Mouse (Mus musculus) limb, embryonic 14.5 days (tissue): ENCODE results near the gene Gm43518. TPM values are rescaled to one million over a fixed set of nuclear protein-coding genes. Genes with fewer than 3 reads are reported as not detected.

Source experiments
- ATAC-seq: fragments of 200-750 bp; cut with Nextera tagmentation; 2 replicates; pipeline ENCODE4 v1.8.0; 2017; ENCODE audit warnings: low read depth, moderate number of reproducible peaks, moderate TSS enrichment; ENCODE audit not compliant: low FRiP score
- DNase-seq: peaks from one replicate; pipeline ENCODE4 v3.0.0-alpha.2; 2015; ENCODE audit warnings: low spot score
- H3K27ac ChIP-seq: fragments of 300-500 bp; sonication (generic); replicated peaks from 2 replicates; pipeline ENCODE4 v1.5.1; 2014; ENCODE audit warnings: low read depth, mild to moderate bottlenecking, low read length, moderate library complexity, mixed read lengths
- H3K27me3 ChIP-seq: fragments of 300-500 bp; sonication (generic); 2 replicates; pipeline ENCODE4 v1.6.1; 2014; ENCODE audit warnings: low read length, mixed read lengths; ENCODE audit not compliant: control insufficient read depth, insufficient read depth
- H3K36me3 ChIP-seq: fragments of 300-500 bp; sonication (generic); 2 replicates; pipeline ENCODE4 v1.6.1; 2014; ENCODE audit warnings: mild to moderate bottlenecking, low read length, moderate library complexity, mixed read lengths; ENCODE audit not compliant: control insufficient read depth, insufficient read depth
- H3K4me1 ChIP-seq: fragments of 300-500 bp; sonication (generic); 2 replicates; pipeline ENCODE4 v1.6.1; 2014; ENCODE audit warnings: antibody characterized with exemption, low read length, mixed read lengths; ENCODE audit not compliant: control insufficient read depth, insufficient read depth
- H3K4me2 ChIP-seq: fragments of 300-500 bp; sonication (generic); replicated peaks from 2 replicates; pipeline ENCODE4 v1.6.1; 2014; ENCODE audit warnings: low read depth, mild to moderate bottlenecking, low read length, moderate library complexity; ENCODE audit not compliant: severe bottlenecking
- H3K4me3 ChIP-seq: fragments of 300-500 bp; sonication (generic); replicated peaks from 2 replicates; pipeline ENCODE4 v1.5.1; 2014; ENCODE audit warnings: low read length
- H3K9ac ChIP-seq: fragments of 300-500 bp; sonication (generic); 2 replicates; pipeline ENCODE4 v1.6.1; 2014; ENCODE audit warnings: mild to moderate bottlenecking, low read depth, low read length, moderate library complexity; ENCODE audit not compliant: severe bottlenecking
- H3K9me3 ChIP-seq: fragments of 300-500 bp; sonication (generic); 2 replicates; pipeline ENCODE4 v1.6.1; 2016; ENCODE audit warnings: low read length; ENCODE audit not compliant: control insufficient read depth
- POLR2A ChIP-seq: fragments of 200-500 bp; IDR thresholded peaks from 2 replicates; pipeline ENCODE4 v1.8.0; 2012; ENCODE audit warnings: inconsistent platforms, mild to moderate bottlenecking, moderate library complexity, borderline replicate concordance; ENCODE audit not compliant: insufficient read depth, insufficient read length; ENCODE audit errors: extremely low read depth
- WGBS: fragments of 180-500 bp; shearing (Covaris S2); extraction: QIAGEN DNeasy Blood & Tissue Kit; methylation state at CpG from one replicate; pipeline ENCODE4 v1.1.7; 2014; 5-methylcytosine and 5-hydroxymethylcytosine counted together
- polyA plus RNA-seq, 2 experiments: library from polyadenylated mRNA; depleted of rRNA in 1 of 2; stranded (reverse) in 1 of 2; unstranded in 1 of 2; fragments of >200 nt; fragmentation: Nextera tagmentation in 1 of 2; extraction: Ambion mirVana in 1 of 2; gene quantifications; 2 replicates each; pipeline versions ENCODE4 v1.2.1 to v1.2.3; 2012 to 2014

Gene Gm43518
- polyA plus RNA-seq, 2 experiments = 2.1 to 2.2 TPM

DNA sequence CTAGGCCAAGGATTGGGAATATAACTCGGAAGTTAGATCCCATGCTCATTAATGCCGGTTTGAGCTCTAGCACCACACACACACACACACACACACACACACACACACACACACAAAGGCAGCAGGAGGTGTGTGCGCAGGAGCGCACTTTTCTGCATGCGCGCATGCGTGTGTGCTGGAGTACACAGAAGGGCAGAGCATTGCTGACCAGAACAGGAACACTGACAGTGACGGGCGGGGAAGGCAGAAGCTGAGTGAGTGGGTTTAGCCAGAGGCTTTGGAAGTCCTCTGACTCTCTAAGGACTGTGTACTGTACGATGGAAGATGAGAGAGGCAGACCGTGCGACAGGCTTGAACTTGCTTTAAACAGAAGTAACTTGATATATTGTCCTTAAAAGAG lies 6.3 kb downstream of the Gm43518 start:
- Histone ChIP-seq H3K9me3 (no peaks in the 10 kb centered on the region), H3K4me3 (no peak overlapping the region), H3K27me3 (no peaks in the 10 kb centered on the region), H3K4me1 (no peaks in the 10 kb centered on the region), H3K9ac (no peak overlapping the region), H3K27ac (no peak overlapping the region), H3K4me2 (no peak overlapping the region), H3K36me3 (0 out of 2 replicates have a peak, but pooled peaks cover 4% of the 10 kb centered on the region)
- 84% methylated on average over 12 of the region's 12 CpGs for WGBS
- DNase-seq (no peak), ATAC-seq (no peak)
- TF ChIP-seq POLR2A = no peak

- H3K9me3 ChIP-seq = no peaks in the 10 kb centered on the region
- ATAC-seq (no peak), DNase-seq (no peak)
- no peak overlapping the region for H3K4me2 ChIP-seq
- no peak overlapping the region for H3K4me3 ChIP-seq
- no peak for TF ChIP-seq POLR2A
- H3K27ac ChIP-seq = no peak overlapping the region
- H3K9ac ChIP-seq = 0 out of 2 replicates have a peak overlapping the region, but pooled peaks have one; percentile 0
- no peaks in the 10 kb centered on the region for H3K27me3 ChIP-seq
- H3K4me1 ChIP-seq = no peaks in the 10 kb centered on the region
- 0 out of 2 replicates have a peak, but pooled peaks cover under 1% of the 10 kb centered on the region for H3K36me3 ChIP-seq
- 39% methylated on average over 18 of the region's 18 CpGs for WGBS
Measured at GRCm38 (mm10) chr5:123933957-123934591, 6.9 kb downstream of the Gm43518 start.

GRCm38 (mm10) chr5:123935931-123936330 lies 8.7 kb downstream of the Gm43518 start:
- Histone ChIP-seq H3K9ac (no peak overlapping the region), H3K27me3 (no peaks in the 10 kb centered on the region), H3K36me3 (no peaks in the 10 kb centered on the region), H3K27ac (no peak overlapping the region), H3K4me2 (no peak overlapping the region), H3K4me1 (no peaks in the 10 kb centered on the region), H3K4me3 (no peak overlapping the region), H3K9me3 (no peaks in the 10 kb centered on the region)
- no peak for TF ChIP-seq POLR2A
- DNase-seq (no peak), ATAC-seq (no peak)
- 84% methylated on average over 5 of the region's 5 CpGs for WGBS

DNA sequence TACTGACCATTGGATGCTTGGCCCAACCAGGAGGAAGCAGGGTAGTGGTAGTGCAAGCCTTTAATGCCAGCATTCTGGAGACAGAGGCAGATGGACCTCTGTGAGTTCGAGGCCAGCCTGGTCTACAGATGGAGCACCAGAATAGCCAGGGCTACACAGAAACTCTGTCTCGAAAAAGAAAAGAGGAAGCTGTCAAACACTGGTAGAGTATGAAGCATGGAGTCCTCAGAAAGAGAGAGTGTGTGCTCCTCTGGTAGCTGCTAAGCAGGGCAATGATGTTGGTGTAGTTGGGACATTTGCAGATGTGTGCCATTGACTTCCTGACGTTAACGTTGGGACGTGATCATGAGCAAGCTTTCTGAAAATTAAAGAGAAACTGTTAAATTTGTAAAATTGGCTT lies 11.3 kb downstream of the Gm43518 start:
- Histone ChIP-seq H3K9me3 (no peaks in the 10 kb centered on the region), H3K27me3 (no peaks in the 10 kb centered on the region), H3K4me3 (no peak overlapping the region), H3K27ac (no peak overlapping the region), H3K4me1 (no peaks in the 10 kb centered on the region), H3K36me3 (no peaks in the 10 kb centered on the region), H3K9ac (no peak overlapping the region), H3K4me2 (no peak overlapping the region)
- WGBS = 85% methylated on average over 5 of the region's 5 CpGs
- no peak for DNase-seq
- no peak for TF ChIP-seq POLR2A
- ATAC-seq = no peak

DNA sequence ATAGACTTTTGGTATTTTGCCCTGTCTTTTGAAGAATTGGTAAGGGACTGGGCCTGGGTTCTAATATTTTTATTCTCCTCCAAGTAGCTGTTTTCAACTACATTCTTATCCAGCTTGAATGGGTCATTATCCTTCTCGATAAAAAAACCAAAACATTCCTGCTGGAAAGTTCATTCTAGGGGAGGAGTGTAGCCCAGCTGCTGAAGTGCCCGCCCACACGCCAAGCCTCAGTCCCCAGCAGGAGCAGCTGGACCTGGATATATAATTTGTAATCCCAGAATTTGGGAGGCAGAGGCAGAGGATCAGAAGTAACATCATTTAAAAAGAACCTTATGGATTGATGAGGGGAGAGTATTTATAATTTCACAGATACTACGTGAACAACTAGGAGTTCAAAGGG lies 19.3 kb downstream of the Gm43518 start:
- no peaks in the 10 kb centered on the region for H3K36me3 ChIP-seq
- H3K4me1 ChIP-seq = no peaks in the 10 kb centered on the region
- H3K4me3 ChIP-seq = no peak overlapping the region
- DNase-seq (no peak), ATAC-seq (no peak)
- H3K9ac ChIP-seq = no peak overlapping the region
- H3K27ac ChIP-seq = no peak overlapping the region
- 64% methylated on average over 4 of the region's 4 CpGs for WGBS
- TF ChIP-seq POLR2A = no peak
- H3K27me3 ChIP-seq = no peaks in the 10 kb centered on the region
- no peak overlapping the region for H3K4me2 ChIP-seq
- H3K9me3 ChIP-seq = no peaks in the 10 kb centered on the region
